7 mouse cellular contexts compared by ENCODE assay signal in genomic region chr1:181232307-181233027, GRCm38 (mm10). TPM values are rescaled to one million over a fixed set of nuclear protein-coding genes. Genes with fewer than 3 reads are reported as not detected.
A peak's percentile ranks its signal among the peaks of the same experiment; 100 is the strongest.
DNase-seq lines count a peak whose midpoint lies in the region; ATAC-seq and TF ChIP-seq lines count a peak whose summit lies in the region.

No protein-coding gene starts in this region.

- H3K27ac ChIP-seq in MEL (ENCODE audit: control insufficient read depth, low read depth, low read length): peak overlapping the region; percentile 64
- no peak overlapping the region for H3K27ac ChIP-seq in embryonic facial prominence, embryonic 14.5 days (replicated peaks; ENCODE audit: low read depth, low read length)

- ATAC-seq in embryonic facial prominence, embryonic 14.5 days (ENCODE audit: low read depth): no peak; the same call in 1 of the 2 replicates

- 25% methylated on average over 8 of the region's 8 CpGs for WGBS in embryonic facial prominence, embryonic 14.5 days

- intact Hi-C loops in heart, postnatal 10 days (cut with DNase I): loop anchor here (5.0 kb wide), 1 partner anchor 50 kb away; no protein-coding TSS in a partner anchor

- peak; percentile 59 for TF ChIP-seq RAD21 in MEL (IDR thresholded peaks at IDR 0.05; ENCODE audit: low read depth, low read length)

- peak overlapping the region; percentile 18 to 48; a peak in 1 of 4 replicates for H3K4me3 ChIP-seq in MEL (ENCODE audit: control insufficient read depth in 1 of 2, insufficient read depth in 1 of 2, low read depth in 2 of 2, low read length in 2 of 2)
- no peak overlapping the region for H3K4me3 ChIP-seq in embryonic facial prominence, embryonic 14.5 days (ENCODE audit: low read depth, low read length)

- no peak for TF ChIP-seq EP300 in MEL (IDR thresholded peaks at IDR 0.05; ENCODE audit: low read depth in 1 of 2, low read length in 2 of 2)

- H3K9ac ChIP-seq in MEL (ENCODE audit: control insufficient read depth, low read depth, low read length, poor library complexity, severe bottlenecking): peak overlapping the region; percentile 85
- no peak overlapping the region for H3K9ac ChIP-seq in embryonic facial prominence, embryonic 14.5 days (ENCODE audit: low read depth, low read length)

- peaks cover 0 to 21% of the 10 kb centered on the region in 2 experiments; a peak in 2 of 4 replicates for H3K36me3 ChIP-seq in MEL (ENCODE audit: control insufficient read depth in 1 of 2, insufficient read depth in 2 of 2, low read length in 2 of 2)
- no peaks in the 10 kb centered on the region for H3K36me3 ChIP-seq in embryonic facial prominence, embryonic 14.5 days (ENCODE audit: control insufficient read depth, insufficient read depth, low read length)

- peak; percentile 77 to 87 (median 84) for TF ChIP-seq CTCF in MEL (IDR thresholded peaks at IDR 0.05 in 2 of 3, conservative IDR thresholded peaks at IDR 0.05 in 1 of 3; ENCODE audit: control insufficient read depth in 1 of 3, insufficient read depth in 1 of 3, low read depth in 2 of 3, low read length in 3 of 3, poor library complexity in 1 of 3, severe bottlenecking in 1 of 3)

- no peaks in the 10 kb centered on the region for H3K9me3 ChIP-seq in MEL (replicated peaks; ENCODE audit: insufficient read depth, low read length)
- no peaks in the 10 kb centered on the region for H3K9me3 ChIP-seq in embryonic facial prominence, embryonic 14.5 days (ENCODE audit: control insufficient read depth, low read length)

- no peaks in the 10 kb centered on the region for H3K27me3 ChIP-seq in MEL (ENCODE audit: control insufficient read depth in 1 of 2, insufficient read depth in 2 of 2, low read length in 2 of 2)
- H3K27me3 ChIP-seq in embryonic facial prominence, embryonic 14.5 days (replicated peaks; ENCODE audit: control insufficient read depth, insufficient read depth, low read length): no peaks in the 10 kb centered on the region

- H3K4me1 ChIP-seq in MEL (ENCODE audit: control insufficient read depth in 1 of 2, insufficient read depth in 2 of 2, low read length in 2 of 2): peaks cover 3 to 15% of the 10 kb centered on the region in 2 experiments; a peak in 2 of 4 replicates
- no peaks in the 10 kb centered on the region for H3K4me1 ChIP-seq in embryonic facial prominence, embryonic 14.5 days (ENCODE audit: control insufficient read depth, insufficient read depth, low read length)

- peak in 1 of 2 experiments; percentile 52; a peak in 1 of 4 replicates for TF ChIP-seq POLR2A in MEL (IDR thresholded peaks at IDR 0.05; ENCODE audit: control insufficient read depth in 1 of 2, insufficient read depth in 1 of 2, low read depth in 1 of 2, low read length in 2 of 2, poor library complexity in 1 of 2)

- H3K79me2 ChIP-seq in MEL (ENCODE audit: control insufficient read depth, insufficient read depth, low read length, poor library complexity): peaks cover 1% of the 10 kb centered on the region; the same call in 1 of the 2 replicates

- no peak overlapping the region for H3K4me2 ChIP-seq in embryonic facial prominence, embryonic 14.5 days (ENCODE audit: low read depth, low read length)

- peak; percentile 90 for DNase-seq in MEL (ENCODE audit: low read depth, low spot score)
- peak; percentile 75 for DNase-seq in adrenal gland, postnatal 25 days
- peak; percentile 72 for DNase-seq in embryonic facial prominence, embryonic 14.5 days (ENCODE audit: low spot score)
- DNase-seq in heart, postnatal 10 days: peak; percentile 84 to 92
- peak; percentile 75 for DNase-seq in layer of hippocampus, postnatal 10 days (ENCODE audit: low spot score in 2 of 2)
- DNase-seq in lung, postnatal 25 days (ENCODE audit: low spot score): peak; percentile 89
- peak; percentile 80 for DNase-seq in skeletal muscle tissue, adult 2 months (ENCODE audit: low read depth, low spot score)

TF ChIP-seq in MEL, 35 proteins besides CTCF, POLR2A, EP300 and RAD21:
- TF ChIP-seq ELF1 (IDR thresholded peaks at IDR 0.05; ENCODE audit: low read depth, low read length) (peak; percentile 33; the same call in 1 of the 2 replicates), MAX (IDR thresholded peaks at IDR 0.05; ENCODE audit: low read length) (peak; percentile 57), MYC (IDR thresholded peaks at IDR 0.05; ENCODE audit: low read depth, low read length) (0 out of 2 replicates have a peak, but pooled peaks have one; percentile 61), MXI1 (IDR thresholded peaks at IDR 0.05; ENCODE audit: low read depth, low read length) (peak; percentile 41; the same call in 1 of the 2 replicates), ZC3H11A (IDR thresholded peaks at IDR 0.05; ENCODE audit: low read depth, low read length) (peak; percentile 61), USF2 (IDR thresholded peaks at IDR 0.05; ENCODE audit: borderline replicate concordance in 1 of 2, insufficient read depth in 1 of 2, low read depth in 1 of 2, low read length in 2 of 2) (no peak), CHD1 (IDR thresholded peaks at IDR 0.05; ENCODE audit: low read depth, low read length) (no peak), NELFE (IDR thresholded peaks at IDR 0.05; ENCODE audit: low read depth, low read length) (peak; percentile 16; the same call in 1 of the 2 replicates), E2F4 (IDR thresholded peaks at IDR 0.05; ENCODE audit: borderline replicate concordance, low read depth, low read length) (no peak), TBP (IDR thresholded peaks at IDR 0.05; ENCODE audit: low read depth, low read length) (0 out of 2 replicates have a peak, but pooled peaks have one; percentile 37), SIN3A (IDR thresholded peaks at IDR 0.05; ENCODE audit: low read length) (peak; percentile 71), NRF1 (IDR thresholded peaks at IDR 0.05; ENCODE audit: insufficient read depth, low read depth, low read length, poor library complexity, severe bottlenecking) (no peak), SMC3 (IDR thresholded peaks at IDR 0.05; ENCODE audit: low read depth, low read length) (peak; percentile 87), HCFC1 (IDR thresholded peaks at IDR 0.05; ENCODE audit: low read depth, low read length) (peak; percentile 43; the same call in 1 of the 2 replicates), POLR2AphosphoS2 (IDR thresholded peaks at IDR 0.05; ENCODE audit: low read length) (peak; percentile 23; the same call in 1 of the 2 replicates), MYB (IDR thresholded peaks at IDR 0.05; ENCODE audit: low read depth, low read length) (no peak), GATA1 (IDR thresholded peaks at IDR 0.05; ENCODE audit: low read depth, low read length) (no peak), MAZ (IDR thresholded peaks at IDR 0.05; ENCODE audit: low read depth, low read length) (peak; percentile 41; the same call in 1 of the 2 replicates)

RNA-seq across cellular contexts. Expression of gene Wdr26, which starts 20.7 kb away (rescaled TPM):
- 21.6 and 23.5 TPM in 2 replicates for total RNA-seq in MEL (2012; rRNA removed)
- 10 to 100 TPM in 1 of 2 experiments, not detected in 1; 35.1 TPM for polyA plus RNA-seq in MEL (2012; ENCODE audit: insufficient read depth in 1 of 2, insufficient read length in 2 of 2, low read depth in 1 of 2, low replicate concordance in 2 of 2, missing spikeins in 1 of 2)
- total RNA-seq in adrenal gland, postnatal 25 days (2021): 143 and 151 TPM in 2 replicates
- polyA plus RNA-seq in embryonic facial prominence, embryonic 14.5 days (2014; fragmentation: Nextera tagmentation; extraction: Ambion mirVana): 41.7 and 50.8 TPM in 2 replicates
- total RNA-seq in heart, postnatal 10 days (2021): 100 to 1,000 TPM; 135 to 147 TPM
- total RNA-seq in layer of hippocampus, postnatal 10 days (2021): 100 to 1,000 TPM; 129 to 138 TPM
